Mouse (Mus musculus) urinary bladder, postnatal 4 days (tissue): ENCODE data around the gene Atg2a.

Experiments
- DNase-seq, 2 experiments: peaks; one replicate each; pipeline ENCODE4 v3.0.0; 2021 to 2022; ENCODE audit warnings: low spot score in 2 of 2

Atg2a gene

GRCm38 (mm10) chr19:6247526-6248300 lies 6.2 kb downstream of the Atg2a start:
- no peak for DNase-seq

GRCm38 (mm10) chr19:6253021-6253420 lies 11.6 kb downstream of the Atg2a start:
- DNase-seq: no peak

- no peak for DNase-seq
Measured at GRCm38 (mm10) chr19:6260428-6260827, 19.0 kb downstream of the Atg2a start.

- DNase-seq: no peak
Measured at GRCm38 (mm10) chr19:6260946-6261345, 19.5 kb downstream of the Atg2a start.

- DNase-seq: no peak
Measured at GRCm38 (mm10) chr19:6261379-6261778, 19.9 kb downstream of the Atg2a start.

GRCm38 (mm10) chr19:6262222-6262621 lies 20.8 kb downstream of the Atg2a start:
- peak; percentile 52 to 78 for DNase-seq

- DNase-seq: no peak
Measured at GRCm38 (mm10) chr19:6262839-6263433, 21.5 kb downstream of the Atg2a start.

GRCm38 (mm10) chr19:6264200-6264599 lies 22.7 kb downstream of the Atg2a start:
- no peak for DNase-seq

- no peak for DNase-seq
Measured at GRCm38 (mm10) chr19:6264945-6265344, 23.5 kb downstream of the Atg2a start.

GRCm38 (mm10) chr19:6265727-6266182 lies 24.3 kb downstream of the Atg2a start:
- DNase-seq: no peak

GRCm38 (mm10) chr19:6267306-6268169 lies 26.1 kb downstream of the Atg2a start:
- no peak for DNase-seq

GRCm38 (mm10) chr19:6268170-6268528 lies 26.7 kb downstream of the Atg2a start:
- DNase-seq: peak; percentile 78 to 90

- DNase-seq: no peak
Measured at GRCm38 (mm10) chr19:6268670-6269132, 27.2 kb downstream of the Atg2a start.

GRCm38 (mm10) chr19:6269798-6270475 lies 28.5 kb downstream of the Atg2a start:
- DNase-seq: no peak

GRCm38 (mm10) chr19:6270661-6271060 lies 29.2 kb downstream of the Atg2a start:
- DNase-seq: no peak

- no peak for DNase-seq
Measured at GRCm38 (mm10) chr19:6271206-6271605, 29.7 kb downstream of the Atg2a start.

- no peak for DNase-seq
Measured at GRCm38 (mm10) chr19:6272053-6272452, 30.6 kb downstream of the Atg2a start.

GRCm38 (mm10) chr19:6272738-6273137 lies 31.3 kb downstream of the Atg2a start:
- DNase-seq: no peak

GRCm38 (mm10) chr19:6273592-6273991 lies 32.1 kb downstream of the Atg2a start:
- no peak for DNase-seq

- no peak for DNase-seq
Measured at GRCm38 (mm10) chr19:6273998-6274608, 32.6 kb downstream of the Atg2a start.

GRCm38 (mm10) chr19:6275740-6276389 lies 34.4 kb downstream of the Atg2a start:
- DNase-seq: no peak
